Mouse (Mus musculus): ENCODE measurements around the gene Rflnb.

Gene Rflnb

DNA sequence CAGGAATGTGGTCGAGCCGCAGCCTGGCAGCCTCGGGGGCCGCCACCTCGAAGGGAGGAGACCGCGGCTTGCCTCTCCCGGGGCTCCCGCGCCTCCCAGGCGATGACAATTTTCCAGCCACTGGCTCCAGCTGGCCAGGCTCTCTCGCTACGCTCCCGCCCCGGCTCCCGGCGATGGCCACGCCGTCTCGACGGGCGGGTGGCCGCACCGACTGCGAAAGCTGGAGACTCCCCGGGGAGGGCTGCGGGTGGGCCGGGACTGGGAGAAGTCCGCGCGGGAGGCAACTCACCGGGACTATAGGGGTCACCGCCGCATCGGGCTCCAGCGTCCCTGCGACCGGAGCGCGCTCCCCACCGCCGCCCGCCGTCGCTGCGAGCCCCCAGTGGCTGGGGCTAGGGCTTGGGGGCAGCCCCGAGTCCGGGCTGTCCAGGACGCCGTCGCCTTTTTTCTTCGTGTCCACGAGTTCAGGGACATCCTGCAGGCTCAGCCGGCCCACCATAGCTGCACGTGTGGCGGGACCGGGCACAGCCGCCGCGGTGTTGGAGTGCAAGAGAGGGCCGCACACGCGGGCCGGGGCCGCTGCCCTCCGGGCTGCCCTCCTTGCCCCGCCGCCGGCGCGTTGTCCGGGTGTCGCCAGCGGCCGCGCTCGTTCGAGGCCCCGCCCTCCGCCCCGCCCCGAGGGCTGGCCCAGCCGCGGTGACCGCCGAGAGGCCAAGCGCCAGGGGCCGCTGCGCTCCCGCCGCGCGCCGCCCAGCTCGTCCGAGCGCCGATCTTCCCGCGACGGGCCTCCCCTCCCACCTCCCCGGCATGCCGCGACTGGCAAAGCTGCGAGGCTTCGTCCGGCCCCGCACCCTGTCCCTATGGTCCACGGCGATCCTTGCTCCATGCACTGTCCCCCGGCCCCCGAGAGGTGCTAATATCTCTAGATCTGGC, at the start of gene Rflnb:
Rflnb (minus strand) TSS at position 644 of the 933 bp plus-strand sequence.
- peak; percentile 54 for DNase-seq (ENCODE audit: low read depth, low spot score)

DNA sequence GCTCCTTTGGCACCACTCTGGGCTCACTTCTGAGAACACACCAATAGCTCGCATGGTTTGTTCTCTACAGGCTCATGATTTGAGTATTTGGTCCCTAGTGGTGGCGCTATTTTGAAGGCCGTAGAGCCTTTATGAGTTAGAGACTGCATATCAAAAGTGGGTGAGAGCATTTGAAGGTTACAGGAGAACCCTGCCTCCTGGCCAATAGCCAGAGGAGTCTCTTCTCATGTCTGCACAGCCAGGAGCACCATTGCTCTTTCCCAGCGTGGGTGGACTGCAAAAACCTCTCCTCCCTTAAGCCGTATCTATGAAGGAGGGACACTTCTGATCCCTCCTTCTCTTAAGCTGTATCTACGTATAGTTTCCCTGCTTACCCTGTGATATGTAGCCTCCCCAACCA, 49.8 kb upstream of the Rflnb start:
- DNase-seq (ENCODE audit: low read depth, low spot score), result no peak

GRCm38 (mm10) chr11:76074296-76075093, 46.9 kb upstream of the Rflnb start:
- DNase-seq (ENCODE audit: low read depth, low spot score), result no peak

DNA sequence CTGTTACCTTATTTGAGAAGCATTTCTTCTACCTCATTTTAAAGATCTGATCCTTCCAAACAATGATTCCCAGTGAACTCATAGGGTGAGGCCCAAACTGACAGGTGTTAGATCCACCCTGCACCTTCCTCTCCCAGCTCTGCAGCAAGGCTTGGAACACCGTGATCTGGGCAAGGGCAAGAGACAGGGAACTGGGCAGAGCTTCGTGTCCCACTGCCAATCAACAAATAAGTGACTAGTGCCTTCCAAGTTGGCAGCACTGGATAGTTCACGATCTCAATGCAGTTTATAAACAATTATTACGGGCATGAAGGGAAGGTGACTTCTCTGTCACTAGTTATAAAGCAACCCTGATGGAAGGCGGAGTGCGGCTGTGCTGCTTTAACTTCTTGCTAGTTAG, 42.2 kb upstream of the Rflnb start:
- no peak for DNase-seq (ENCODE audit: low read depth, low spot score)

- DNase-seq (ENCODE audit: low read depth, low spot score), result no peak
Observed at GRCm38 (mm10) chr11:76066563-76067156, 39.1 kb upstream of the Rflnb start.

DNA sequence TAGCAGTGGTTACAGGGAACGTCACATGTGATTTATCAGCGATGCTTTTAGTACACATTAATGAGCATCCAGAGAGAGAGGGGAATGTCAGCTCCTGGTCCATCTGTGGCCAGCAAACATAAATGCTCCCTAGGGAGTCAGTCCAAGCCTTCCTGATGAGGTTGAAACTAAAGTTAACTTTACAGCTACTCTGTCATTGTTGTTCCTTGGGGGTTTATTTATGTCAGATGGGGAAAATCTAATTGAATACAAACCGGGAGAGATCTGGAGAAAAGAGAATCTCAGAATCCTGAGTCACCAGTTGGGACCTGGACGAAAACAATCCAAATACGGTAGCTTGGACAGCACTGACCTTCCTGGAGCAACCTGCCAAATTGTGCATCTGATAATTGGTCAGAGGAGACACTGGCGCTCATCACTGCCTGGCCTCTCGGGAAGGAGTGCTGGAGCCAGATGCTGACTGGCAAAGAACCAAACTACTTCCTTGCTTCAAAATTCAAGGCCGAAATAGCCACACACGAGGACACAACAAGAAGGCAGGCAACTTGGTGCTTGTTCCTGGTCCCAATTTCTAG, 38.0 kb upstream of the Rflnb start:
- DNase-seq (ENCODE audit: low read depth, low spot score), result no peak

- no peak for DNase-seq (ENCODE audit: low read depth, low spot score)
Observed at GRCm38 (mm10) chr11:76064411-76064810, 36.8 kb upstream of the Rflnb start.

- DNase-seq (ENCODE audit: low read depth, low spot score), result no peak
Observed at GRCm38 (mm10) chr11:76060906-76061305, 33.3 kb upstream of the Rflnb start.

- DNase-seq (ENCODE audit: low read depth, low spot score), result no peak
Observed at GRCm38 (mm10) chr11:76059971-76060370, 32.4 kb upstream of the Rflnb start.

GRCm38 (mm10) chr11:76056487-76056886, 28.9 kb upstream of the Rflnb start:
- DNase-seq (ENCODE audit: low read depth, low spot score), result no peak

- DNase-seq (ENCODE audit: low read depth, low spot score), result no peak
Observed at GRCm38 (mm10) chr11:76052496-76052895, 24.9 kb upstream of the Rflnb start.

GRCm38 (mm10) chr11:76050967-76051512, 23.5 kb upstream of the Rflnb start:
- no peak for DNase-seq (ENCODE audit: low read depth, low spot score)

GRCm38 (mm10) chr11:76050509-76050908, 22.9 kb upstream of the Rflnb start:
- no peak for DNase-seq (ENCODE audit: low read depth, low spot score)

DNA sequence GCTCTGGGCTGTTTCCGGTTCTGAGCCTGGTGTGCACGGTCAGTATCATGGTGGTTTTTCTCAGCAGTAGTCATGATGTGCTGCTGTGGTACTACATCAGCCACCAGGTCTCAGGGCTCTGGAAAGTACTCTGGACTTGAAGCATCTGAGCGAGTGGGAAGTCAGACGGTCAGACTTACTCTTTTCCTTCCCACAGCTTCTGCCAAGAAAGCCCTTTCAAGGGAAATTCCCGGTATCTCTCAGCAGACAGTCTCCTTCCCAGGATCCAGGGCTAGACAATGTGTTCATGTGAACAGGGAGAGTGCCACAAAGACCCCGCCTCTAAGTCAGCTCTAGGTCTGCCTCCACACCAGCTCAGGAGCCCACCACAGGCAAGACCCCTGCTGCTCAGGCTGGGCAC, 17.8 kb upstream of the Rflnb start:
- DNase-seq (ENCODE audit: low read depth, low spot score), result no peak

- no peak for DNase-seq (ENCODE audit: low read depth, low spot score)
Observed at GRCm38 (mm10) chr11:76044468-76044867, 16.9 kb upstream of the Rflnb start.

DNA sequence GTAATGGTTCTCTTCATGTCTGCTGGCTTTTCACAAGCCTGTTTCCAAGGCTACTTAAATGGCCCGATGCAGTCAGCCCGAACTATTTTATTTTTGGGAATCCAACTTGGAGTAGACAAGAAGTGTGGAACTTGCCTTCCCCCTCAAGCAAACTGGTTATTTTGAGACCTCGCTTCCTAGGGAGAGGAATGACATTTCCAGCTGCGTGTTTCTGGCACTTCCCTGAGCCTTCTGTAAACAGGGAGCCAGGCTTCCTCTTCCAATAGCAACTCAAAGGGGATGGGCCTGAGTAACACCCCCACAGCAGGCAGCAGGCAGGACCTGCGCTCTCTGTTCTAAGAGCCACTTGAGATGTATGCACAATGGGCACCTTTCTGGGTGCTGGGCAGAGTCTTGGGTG, 15.3 kb upstream of the Rflnb start:
- DNase-seq (ENCODE audit: low read depth, low spot score), result no peak

DNA sequence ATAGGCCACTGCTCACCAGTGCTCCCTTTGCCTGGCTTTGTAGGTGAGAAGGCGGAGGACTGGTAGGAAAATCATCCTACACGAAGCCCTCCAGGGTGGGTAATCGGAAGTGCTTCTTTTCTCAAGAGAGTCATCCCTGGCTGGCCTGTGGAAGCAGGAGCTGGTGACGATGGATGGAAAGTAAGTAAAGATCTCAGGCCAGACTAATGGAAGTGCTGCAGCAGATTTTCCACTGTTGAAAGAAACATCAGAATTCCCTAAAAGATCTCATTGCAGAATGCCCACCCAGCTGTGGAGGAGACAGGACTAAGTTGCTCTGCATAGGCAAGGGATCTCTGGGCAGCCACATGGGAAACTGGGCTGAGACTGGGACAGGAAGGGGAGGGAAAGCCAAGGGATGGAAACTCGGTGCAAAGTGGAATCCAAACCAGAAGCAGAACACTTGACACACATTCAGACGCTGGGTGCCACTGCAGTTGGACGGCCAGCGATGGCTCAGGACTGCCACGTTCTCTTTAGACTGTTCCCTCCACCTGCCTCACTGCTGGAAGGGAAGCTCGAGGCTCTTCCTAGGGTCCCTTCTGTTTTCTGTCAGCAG, 14.6 kb upstream of the Rflnb start:
- DNase-seq (ENCODE audit: low read depth, low spot score), result no peak

GRCm38 (mm10) chr11:76040761-76041376, 13.3 kb upstream of the Rflnb start:
- no peak for DNase-seq (ENCODE audit: low read depth, low spot score)

GRCm38 (mm10) chr11:76040106-76040505, 12.5 kb upstream of the Rflnb start:
- DNase-seq (ENCODE audit: low read depth, low spot score), result no peak

GRCm38 (mm10) chr11:76039271-76040053, 11.9 kb upstream of the Rflnb start:
- no peak for DNase-seq (ENCODE audit: low read depth, low spot score)
